Mouse (Mus musculus) liver, embryonic 12.5 days (tissue): ENCODE results near the gene Trim72. TPM values are rescaled to one million over a fixed set of nuclear protein-coding genes. Genes with fewer than 3 reads are reported as not detected.

Source experiments
- ATAC-seq: fragments of 200-750 bp; cut with Nextera tagmentation; 2 replicates; pipeline ENCODE4 v1.8.0; 2017; ENCODE audit warnings: moderate number of reproducible peaks, mild to moderate bottlenecking, moderate library complexity
- H3K27ac ChIP-seq: fragments of 300-500 bp; sonication (generic); 2 replicates; pipeline ENCODE4 v1.5.1; 2016; ENCODE audit warnings: mild to moderate bottlenecking
- H3K27me3 ChIP-seq: fragments of 300-500 bp; sonication (generic); replicated peaks from 2 replicates; pipeline ENCODE4 v1.6.1; 2016; ENCODE audit warnings: mild to moderate bottlenecking, moderate library complexity
- H3K36me3 ChIP-seq: fragments of 300-500 bp; sonication (generic); 2 replicates; pipeline ENCODE4 v1.6.1; 2016; ENCODE audit warnings: mild to moderate bottlenecking, moderate library complexity
- H3K4me1 ChIP-seq: fragments of 300-500 bp; sonication (generic); 2 replicates; pipeline ENCODE4 v1.6.1; 2016
- H3K4me2 ChIP-seq: fragments of 300-500 bp; sonication (generic); 2 replicates; pipeline ENCODE4 v1.6.1; 2016; ENCODE audit warnings: mild to moderate bottlenecking, moderate library complexity
- H3K4me3 ChIP-seq: fragments of 300-500 bp; sonication (generic); 2 replicates; pipeline ENCODE4 v1.5.1; 2016; ENCODE audit warnings: mild to moderate bottlenecking, moderate library complexity
- H3K9ac ChIP-seq: fragments of 300-500 bp; sonication (generic); 2 replicates; pipeline ENCODE4 v1.6.1; 2016; ENCODE audit warnings: mild to moderate bottlenecking, moderate library complexity
- H3K9me3 ChIP-seq: fragments of 300-500 bp; sonication (generic); replicated peaks from 2 replicates; pipeline ENCODE4 v1.6.1; 2016; ENCODE audit warnings: mild to moderate bottlenecking, moderate library complexity
- WGBS: fragments of 180-500 bp; shearing (Covaris S2); methylation state at CpG from one replicate; pipeline ENCODE4 v1.1.7; 2016; ENCODE audit not compliant: insufficient replicate concordance; 5-methylcytosine and 5-hydroxymethylcytosine counted together
- polyA plus RNA-seq: library from polyadenylated mRNA; unstranded; fragments of >200 nt; fragmentation: Nextera tagmentation; extraction: Ambion mirVana; gene quantifications from 2 replicates; pipeline ENCODE4 v1.2.1, GENCODE M21; 2016

The Trim72 gene
- polyA plus RNA-seq, 1 experiment from 2014 or later, result not detected

DNA sequence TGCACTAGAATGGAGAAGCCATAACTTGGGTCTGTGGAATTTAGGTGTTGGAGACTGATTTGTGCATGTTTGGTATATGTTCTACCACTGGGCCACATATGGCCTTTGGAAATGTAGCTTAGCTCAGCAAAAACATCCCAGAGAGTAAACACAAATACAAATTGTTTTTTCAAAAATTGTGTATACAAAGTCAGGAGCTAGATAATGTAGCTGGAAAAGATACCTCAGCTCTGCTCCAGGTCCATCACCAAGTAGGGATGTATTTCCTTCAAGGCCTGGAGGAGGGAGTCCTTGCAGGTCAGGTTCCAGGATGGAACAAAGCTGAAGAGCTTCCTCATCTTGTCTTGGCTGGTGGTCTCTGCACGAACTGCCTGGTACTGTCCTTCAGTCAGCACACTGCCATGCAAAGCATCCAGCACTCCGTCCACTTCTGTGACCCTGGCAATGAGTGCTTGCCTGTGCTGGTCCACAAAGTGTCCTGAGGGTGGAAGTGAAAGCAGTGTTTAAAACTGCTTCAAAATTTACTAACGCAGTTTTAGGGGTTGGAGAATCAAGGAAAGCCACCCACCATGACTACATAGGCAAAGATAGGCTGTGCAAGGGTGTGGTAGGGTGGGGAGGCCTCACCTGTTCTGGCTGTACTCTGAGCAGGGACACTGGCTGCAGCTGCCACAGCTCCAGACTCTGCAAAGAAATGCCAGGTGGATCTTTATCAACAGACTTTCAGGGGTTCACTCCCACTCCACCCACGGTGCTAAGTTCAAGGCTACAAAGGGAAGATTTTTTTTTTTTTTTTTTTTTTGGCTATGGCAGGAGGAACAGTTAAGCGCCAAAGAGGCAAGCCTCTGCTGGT, 11.0 kb upstream of the Trim72 start:
- H3K4me2 ChIP-seq, result peak overlapping the region; percentile 82
- 23% methylated on average over 5 of the region's 5 CpGs for WGBS
- H3K36me3 ChIP-seq, result peaks cover 37% of the 10 kb centered on the region
- H3K27me3 ChIP-seq, result no peaks in the 10 kb centered on the region
- peak; percentile 64 for ATAC-seq
- H3K4me1 ChIP-seq, result peaks cover 37% of the 10 kb centered on the region
- no peaks in the 10 kb centered on the region for H3K9me3 ChIP-seq
- H3K9ac ChIP-seq, result peak overlapping the region; percentile 65
- peak overlapping the region; percentile 58 for H3K27ac ChIP-seq
- peak overlapping the region; percentile 57 for H3K4me3 ChIP-seq

DNA sequence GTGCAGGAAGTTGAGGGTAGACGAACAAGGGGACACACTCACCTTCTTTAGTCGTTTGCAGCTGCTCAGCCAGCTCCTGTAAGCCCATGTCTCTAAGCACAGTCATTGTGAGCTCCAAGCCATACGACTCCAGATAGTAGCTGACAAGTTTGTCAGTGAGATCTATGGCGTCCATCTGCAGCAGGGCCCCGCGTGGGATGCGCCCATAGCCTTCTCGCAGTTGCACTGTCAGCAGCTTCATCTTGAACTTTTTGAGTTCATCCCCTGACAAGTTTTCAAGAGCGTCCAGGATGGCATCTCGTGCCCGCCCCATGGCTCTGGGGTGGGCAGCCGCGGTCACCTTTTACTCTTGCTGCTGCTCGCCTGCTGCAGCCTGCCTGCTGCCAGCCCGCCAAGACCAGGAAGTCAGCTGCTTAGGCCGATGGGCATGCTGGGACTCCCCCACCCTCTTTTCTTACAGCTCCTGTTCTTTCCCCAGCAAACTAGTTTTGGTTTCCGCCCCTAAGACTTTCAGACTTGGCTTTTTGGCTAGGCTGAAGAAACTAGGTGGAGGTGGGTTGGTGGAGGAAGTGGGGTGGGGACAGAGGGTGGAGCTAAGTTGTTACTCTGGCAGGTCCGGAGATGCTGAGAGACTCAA, 10.3 kb upstream of the Trim72 start, which contains the start of gene Pycard:
Gene Pycard (minus strand): TSS at position 527 of the 637 bp plus-strand sequence.
- peak within 1 kb of the TSS; percentile 58 for H3K27ac ChIP-seq

DNA sequence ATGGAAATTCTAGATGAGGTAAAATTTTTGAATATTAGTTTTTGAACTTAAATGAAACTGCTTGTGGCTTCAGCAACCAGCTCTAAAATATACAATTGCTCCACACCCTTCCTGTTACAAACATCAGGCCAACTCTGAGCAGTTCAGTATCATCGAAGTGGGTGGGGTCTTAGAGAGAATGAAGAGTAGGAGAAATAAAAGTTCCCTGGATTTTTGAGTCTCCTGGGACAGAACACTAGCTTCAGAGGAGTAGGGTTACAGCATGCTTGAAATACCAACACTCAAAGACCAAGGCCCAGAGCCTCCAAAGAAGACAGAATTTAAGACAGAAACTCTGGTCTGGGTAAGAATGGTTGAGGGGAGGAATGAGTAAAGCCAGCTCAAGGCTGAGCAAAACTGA, 4.3 kb upstream of the Trim72 start:
- Histone ChIP-seq H3K4me3 (no peak overlapping the region), H3K9me3 (no peaks in the 10 kb centered on the region), H3K36me3 (no peaks in the 10 kb centered on the region), H3K27ac (no peak overlapping the region), H3K27me3 (peaks cover 8% of the 10 kb centered on the region; the same call in 1 of the 2 replicates), H3K9ac (no peak overlapping the region), H3K4me1 (no peaks in the 10 kb centered on the region; the same call in 1 of the 2 replicates), H3K4me2 (no peak overlapping the region)
- WGBS, result 59% methylated on average over 1 of the region's 1 CpGs
- no peak for ATAC-seq

More for the DNA sequence above, 10.3 kb upstream of the Trim72 start, which contains the start of gene Pycard:
- WGBS, result 5% methylated on average over 18 of the region's 18 CpGs
- H3K4me3 ChIP-seq, result peak within 1 kb of the TSS; percentile 57
- peaks cover 37% of the 10 kb centered on the region for H3K4me1 ChIP-seq
- ATAC-seq, result peak; percentile 79
- H3K36me3 ChIP-seq, result peaks cover 29% of the 10 kb centered on the region
- H3K27me3 ChIP-seq, result no peaks in the 10 kb centered on the region
- H3K9ac ChIP-seq, result peak within 1 kb of the TSS; percentile 65
- H3K9me3 ChIP-seq, result no peaks in the 10 kb centered on the region
- peak within 1 kb of the TSS; percentile 82 for H3K4me2 ChIP-seq

DNA sequence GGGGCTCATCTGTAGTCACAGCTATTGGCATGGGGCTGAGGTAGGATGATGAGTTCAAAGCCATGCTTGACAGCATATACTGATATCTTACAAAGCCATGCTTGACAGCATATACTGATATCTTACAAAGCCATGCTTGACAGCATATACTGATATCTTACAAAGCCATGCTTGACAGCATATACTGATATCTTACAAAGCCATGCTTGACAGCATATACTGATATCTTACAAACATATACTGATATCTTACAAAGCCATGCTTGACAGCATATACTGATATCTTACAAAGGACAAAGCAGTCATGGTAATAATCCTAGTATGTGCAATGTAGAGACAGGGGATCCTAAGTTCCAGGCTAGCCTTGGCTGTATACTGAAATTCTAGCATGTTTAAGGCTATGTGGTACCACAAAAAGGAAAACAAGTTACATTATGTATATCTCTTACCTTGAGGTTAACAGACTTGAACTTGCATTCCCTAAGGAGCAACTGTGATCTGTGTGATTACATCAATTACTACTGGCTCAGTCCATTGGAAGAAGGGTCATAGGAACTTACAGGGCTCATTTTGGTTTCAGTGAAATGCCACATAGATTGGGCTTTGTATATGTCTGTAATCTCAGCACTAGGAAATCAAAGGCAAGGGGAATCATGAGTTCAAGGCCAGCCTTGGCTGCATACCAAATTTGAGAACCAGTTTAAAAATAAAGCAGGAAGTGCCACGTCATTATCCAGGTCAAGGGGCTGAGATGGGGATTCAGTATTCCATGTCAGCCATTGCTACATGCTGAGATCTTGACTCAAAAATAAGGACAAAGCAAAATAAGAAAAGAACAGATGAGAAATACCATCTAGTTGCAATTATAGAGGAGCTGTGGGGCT, 3.4 kb upstream of the Trim72 start:
- no peak for ATAC-seq
- no peak overlapping the region for H3K4me3 ChIP-seq
- WGBS, result 41% methylated on average over 1 of the region's 1 CpGs
- no peaks in the 10 kb centered on the region for H3K36me3 ChIP-seq
- H3K27ac ChIP-seq, result no peak overlapping the region
- no peaks in the 10 kb centered on the region for H3K4me1 ChIP-seq
- no peaks in the 10 kb centered on the region for H3K9me3 ChIP-seq
- H3K27me3 ChIP-seq, result peaks cover 16% of the 10 kb centered on the region
- no peak overlapping the region for H3K4me2 ChIP-seq
- H3K9ac ChIP-seq, result no peak overlapping the region

DNA sequence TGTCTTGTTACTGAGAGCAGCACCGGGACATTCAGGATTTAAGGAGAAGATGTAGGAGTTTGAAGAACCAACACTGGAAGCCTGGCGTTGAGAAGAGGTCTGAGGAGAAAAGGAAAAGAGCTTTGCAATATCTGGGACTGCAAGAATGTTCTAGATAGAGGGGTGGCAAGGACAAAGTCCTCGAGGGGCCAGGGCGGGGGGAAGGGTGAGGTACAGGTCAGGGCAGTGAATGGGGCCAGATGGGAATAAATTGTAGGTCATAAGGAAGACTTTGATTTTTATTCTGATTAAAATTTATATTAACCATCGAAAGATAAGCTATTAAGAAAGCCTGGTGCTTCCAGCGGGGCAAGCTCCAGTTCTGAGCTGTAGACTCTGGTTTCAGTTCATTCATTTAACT, 651 bp upstream of the Trim72 start:
- Histone ChIP-seq H3K4me1 (no peaks in the 10 kb centered on the region), H3K9ac (no peak overlapping the region), H3K4me2 (no peak overlapping the region), H3K27ac (no peak overlapping the region), H3K27me3 (peaks cover 38% of the 10 kb centered on the region), H3K9me3 (no peaks in the 10 kb centered on the region), H3K4me3 (no peak overlapping the region), H3K36me3 (no peaks in the 10 kb centered on the region)
- no peak for ATAC-seq
- WGBS, result 70% methylated on average over 6 of the region's 6 CpGs

DNA sequence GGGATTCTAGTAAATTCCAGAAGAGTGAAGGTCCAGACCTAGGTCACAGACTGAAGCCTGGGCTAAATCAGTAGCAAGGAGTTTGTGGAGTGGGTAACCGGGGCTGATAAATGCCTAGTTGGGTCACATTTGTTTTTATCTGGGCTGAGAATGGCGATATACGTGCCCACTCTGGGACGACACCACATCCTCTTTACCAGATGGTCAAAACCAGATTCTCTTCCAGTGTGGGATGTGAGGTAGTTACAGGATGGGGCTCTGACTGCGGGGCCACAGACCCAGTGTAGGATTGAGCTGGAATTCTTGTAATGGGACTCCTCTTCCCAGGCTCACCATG, 369 bp downstream of the Trim72 start:
- Histone ChIP-seq H3K36me3 (no peaks in the 10 kb centered on the region), H3K9me3 (no peaks in the 10 kb centered on the region), H3K4me2 (no peak overlapping the region; the same call in 1 of the 2 replicates), H3K9ac (no peak overlapping the region), H3K27me3 (peaks cover 42% of the 10 kb centered on the region), H3K4me1 (no peaks in the 10 kb centered on the region), H3K4me3 (no peak overlapping the region), H3K27ac (no peak overlapping the region)
- ATAC-seq, result no peak
- 37% methylated on average over 5 of the region's 5 CpGs for WGBS

DNA sequence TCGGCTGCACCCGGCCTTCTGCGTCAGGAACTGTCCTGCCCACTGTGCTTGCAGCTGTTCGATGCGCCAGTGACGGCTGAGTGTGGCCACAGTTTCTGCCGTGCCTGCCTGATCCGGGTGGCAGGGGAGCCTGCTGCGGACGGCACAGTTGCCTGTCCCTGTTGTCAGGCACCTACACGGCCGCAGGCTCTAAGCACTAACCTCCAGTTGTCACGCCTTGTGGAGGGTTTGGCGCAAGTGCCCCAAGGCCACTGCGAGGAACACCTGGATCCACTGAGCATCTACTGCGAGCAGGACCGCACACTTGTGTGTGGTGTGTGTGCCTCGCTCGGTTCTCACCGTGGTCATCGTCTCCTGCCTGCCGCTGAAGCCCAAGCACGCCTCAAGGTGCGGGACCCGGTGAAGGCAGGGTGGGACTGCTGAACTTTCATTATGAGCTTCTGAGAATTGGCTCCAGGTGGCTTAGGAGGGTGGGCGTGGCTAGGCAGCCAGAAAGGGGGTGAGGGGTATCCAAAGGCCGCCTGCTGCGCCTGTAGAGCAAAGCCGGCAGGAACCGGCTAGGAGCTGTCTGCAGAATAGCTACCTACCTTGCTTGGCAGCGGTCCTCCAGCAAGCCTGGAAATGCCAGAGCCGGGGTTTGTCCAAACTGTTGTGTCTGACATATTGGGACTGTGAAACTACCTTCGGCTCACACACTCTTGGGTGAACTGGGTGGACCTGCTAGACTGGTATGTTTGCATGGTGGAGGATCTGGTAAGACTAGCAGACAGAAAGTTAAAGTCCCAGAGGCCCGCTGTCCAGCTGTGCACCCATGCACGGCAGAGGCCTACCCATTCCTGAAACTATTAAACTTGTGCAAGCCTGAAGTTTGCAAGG, 976 bp downstream of the Trim72 start:
- Histone ChIP-seq H3K9ac (no peak overlapping the region), H3K4me1 (no peaks in the 10 kb centered on the region), H3K36me3 (no peaks in the 10 kb centered on the region), H3K4me2 (peak overlapping the region; percentile 15; the same call in 1 of the 2 replicates), H3K9me3 (no peaks in the 10 kb centered on the region), H3K27ac (no peak overlapping the region), H3K4me3 (no peak overlapping the region), H3K27me3 (peaks cover 48% of the 10 kb centered on the region)
- WGBS, result 48% methylated on average over 35 of the region's 35 CpGs
- ATAC-seq, result no peak

DNA sequence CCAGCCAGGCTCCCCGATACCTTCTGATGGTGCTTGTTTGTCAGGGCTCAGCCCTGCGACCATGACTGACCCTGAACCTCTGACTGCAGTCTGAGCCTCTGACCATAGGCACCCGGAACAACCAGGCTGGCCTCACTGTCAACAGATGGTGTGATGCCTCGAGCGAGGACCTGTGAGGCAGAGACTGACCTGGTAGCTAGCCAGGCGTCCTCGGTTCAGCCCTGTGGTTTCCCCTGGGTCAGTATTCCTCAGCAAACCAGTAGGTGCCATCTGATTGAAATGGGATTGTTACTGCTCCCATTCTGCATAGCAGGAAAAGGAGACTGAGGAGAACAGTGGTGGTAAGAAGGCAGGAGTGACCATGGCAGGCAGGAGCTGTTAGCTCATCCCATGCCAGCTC, 2.4 kb downstream of the Trim72 start:
- 59% methylated on average over 7 of the region's 7 CpGs for WGBS
- Histone ChIP-seq H3K36me3 (no peaks in the 10 kb centered on the region), H3K27ac (no peak overlapping the region), H3K4me2 (no peak overlapping the region), H3K4me1 (no peaks in the 10 kb centered on the region), H3K4me3 (no peak overlapping the region), H3K9me3 (no peaks in the 10 kb centered on the region), H3K9ac (no peak overlapping the region), H3K27me3 (peaks cover 57% of the 10 kb centered on the region)
- ATAC-seq, result no peak

DNA sequence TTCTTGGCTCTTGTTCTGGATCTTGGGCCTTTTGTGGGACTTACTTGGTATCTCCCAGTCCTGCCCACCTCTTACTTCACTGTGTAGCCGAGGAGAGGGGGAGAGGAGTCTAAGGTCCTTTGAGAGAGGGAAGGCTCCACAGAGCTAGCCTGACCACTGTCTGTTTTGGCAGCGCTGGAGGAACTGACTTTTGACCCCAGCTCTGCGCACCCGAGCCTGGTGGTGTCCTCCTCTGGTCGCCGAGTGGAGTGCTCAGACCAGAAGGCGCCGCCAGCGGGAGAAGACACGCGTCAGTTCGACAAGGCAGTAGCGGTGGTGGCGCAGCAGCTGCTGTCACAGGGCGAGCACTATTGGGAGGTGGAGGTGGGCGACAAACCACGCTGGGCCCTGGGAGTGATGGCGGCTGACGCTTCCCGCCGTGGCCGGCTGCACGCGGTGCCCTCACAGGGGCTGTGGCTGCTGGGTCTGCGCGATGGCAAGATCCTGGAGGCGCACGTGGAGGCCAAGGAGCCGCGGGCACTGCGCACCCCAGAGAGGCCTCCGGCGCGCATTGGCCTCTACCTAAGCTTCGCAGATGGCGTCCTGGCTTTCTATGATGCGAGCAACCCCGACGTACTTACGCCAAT, 6.1 kb downstream of the Trim72 start:
- H3K36me3 ChIP-seq, result no peaks in the 10 kb centered on the region
- H3K9ac ChIP-seq, result no peak overlapping the region
- H3K4me2 ChIP-seq, result peak overlapping the region; percentile 36
- H3K27ac ChIP-seq, result no peak overlapping the region
- H3K4me1 ChIP-seq, result no peaks in the 10 kb centered on the region
- H3K4me3 ChIP-seq, result no peak overlapping the region
- WGBS, result 43% methylated on average over 40 of the region's 40 CpGs
- H3K9me3 ChIP-seq, result no peaks in the 10 kb centered on the region
- peaks cover 45% of the 10 kb centered on the region for H3K27me3 ChIP-seq
- peak; percentile 18; the same call in 1 of the 2 replicates for ATAC-seq

DNA sequence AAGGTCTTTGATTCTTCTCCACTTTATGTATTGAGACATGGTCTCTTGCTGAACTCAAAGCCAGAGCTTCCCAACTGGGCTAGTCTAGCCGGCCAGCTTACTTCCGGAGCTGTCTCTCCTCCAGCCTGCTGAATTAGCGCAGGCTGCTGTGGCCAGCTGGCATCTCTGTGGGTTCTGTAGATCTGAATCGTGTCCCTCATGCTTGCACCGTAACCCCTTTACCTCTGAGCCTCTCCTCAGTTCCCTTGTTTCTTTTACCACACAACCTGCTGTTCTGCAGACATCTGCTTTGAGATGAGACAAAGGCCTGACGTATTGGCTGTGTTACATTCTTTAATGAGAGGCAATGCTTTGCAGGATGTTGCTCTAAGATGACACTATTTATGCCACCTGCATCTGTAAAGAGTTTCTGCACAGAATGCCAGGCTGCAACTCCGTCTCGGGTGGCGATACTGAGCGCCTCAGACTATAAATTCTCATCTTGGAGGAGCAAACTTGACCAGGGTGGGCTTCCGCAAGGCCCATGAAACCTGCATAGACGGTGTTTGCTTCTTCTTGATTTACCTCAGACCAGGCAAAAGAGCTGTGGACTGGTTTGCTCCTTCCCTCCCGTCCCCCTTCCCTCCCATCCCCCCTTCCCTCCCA, 8.5 kb downstream of the Trim72 start:
- peaks cover 27% of the 10 kb centered on the region for H3K27me3 ChIP-seq
- no peak overlapping the region for H3K4me3 ChIP-seq
- H3K9ac ChIP-seq, result no peak overlapping the region
- WGBS, result 73% methylated on average over 13 of the region's 13 CpGs
- no peak overlapping the region for H3K4me2 ChIP-seq
- ATAC-seq, result no peak
- no peak overlapping the region for H3K27ac ChIP-seq
- H3K9me3 ChIP-seq, result no peaks in the 10 kb centered on the region
- no peaks in the 10 kb centered on the region for H3K36me3 ChIP-seq
- H3K4me1 ChIP-seq, result no peaks in the 10 kb centered on the region
